Mouse (Mus musculus): ENCODE measurements at regions not wholly inside any gene's neighbourhood (a gene's known extent, or its start where the extent isn't known, plus 50 kb on each side); places are given as distances from the start of the nearest gene placed in this dataset.

GRCm38 (mm10) chr15:52982821-52983220, 901.9 kb upstream of the Gm7489 start:
- 78% methylated on average over 2 of the region's 2 CpGs for WGBS
- no peaks in the 10 kb centered on the region for H3K36me3 ChIP-seq
- no peaks in the 10 kb centered on the region for H3K4me1 ChIP-seq
- H3K27ac ChIP-seq, result no peak overlapping the region
- DNase-seq (ENCODE audit: low spot score), result no peak
- H3K4me3 ChIP-seq, result no peak overlapping the region
- no peaks in the 10 kb centered on the region for H3K27me3 ChIP-seq (ENCODE audit: insufficient read depth, poor library complexity, severe bottlenecking)
- H3K9me3 ChIP-seq, result no peaks in the 10 kb centered on the region

GRCm38 (mm10) chr15:52990580-52990979, 894.1 kb upstream of the Gm7489 start:
- Histone ChIP-seq H3K36me3 (no peaks in the 10 kb centered on the region), H3K27me3 (ENCODE audit: insufficient read depth, poor library complexity, severe bottlenecking) (no peaks in the 10 kb centered on the region), H3K4me3 (no peak overlapping the region), H3K27ac (no peak overlapping the region), H3K9me3 (no peaks in the 10 kb centered on the region), H3K4me1 (no peaks in the 10 kb centered on the region)
- DNase-seq (ENCODE audit: low spot score), result no peak

- Histone ChIP-seq H3K27me3 (ENCODE audit: insufficient read depth, poor library complexity, severe bottlenecking) (no peaks in the 10 kb centered on the region), H3K9me3 (no peaks in the 10 kb centered on the region), H3K27ac (no peak overlapping the region), H3K36me3 (no peaks in the 10 kb centered on the region), H3K4me1 (no peaks in the 10 kb centered on the region), H3K4me3 (no peak overlapping the region)
- WGBS, result 80% methylated on average over 1 of the region's 1 CpGs
- no peak for DNase-seq (ENCODE audit: low spot score)
These were observed 890.4 kb upstream of the Gm7489 start for GRCm38 (mm10) chr15:52994351-52994750.

GRCm38 (mm10) chr15:52999200-52999599, 885.5 kb upstream of the Gm7489 start:
- Histone ChIP-seq H3K27ac (no peak overlapping the region), H3K4me3 (no peak overlapping the region), H3K4me1 (no peaks in the 10 kb centered on the region), H3K9me3 (no peaks in the 10 kb centered on the region), H3K36me3 (no peaks in the 10 kb centered on the region), H3K27me3 (ENCODE audit: insufficient read depth, poor library complexity, severe bottlenecking) (no peaks in the 10 kb centered on the region)
- DNase-seq (ENCODE audit: low spot score), result no peak
- WGBS, result 84% methylated on average over 2 of the region's 2 CpGs

GRCm38 (mm10) chr15:52999776-53000175, 884.9 kb upstream of the Gm7489 start:
- Histone ChIP-seq H3K27me3 (ENCODE audit: insufficient read depth, poor library complexity, severe bottlenecking) (no peaks in the 10 kb centered on the region), H3K9me3 (no peaks in the 10 kb centered on the region), H3K36me3 (no peaks in the 10 kb centered on the region), H3K4me1 (no peaks in the 10 kb centered on the region), H3K27ac (no peak overlapping the region), H3K4me3 (no peak overlapping the region)
- DNase-seq (ENCODE audit: low spot score), result no peak
- WGBS, result 80% methylated on average over 2 of the region's 2 CpGs

- 80% methylated on average over 3 of the region's 3 CpGs for WGBS
- Histone ChIP-seq H3K27me3 (ENCODE audit: insufficient read depth, poor library complexity, severe bottlenecking) (no peaks in the 10 kb centered on the region), H3K9me3 (no peaks in the 10 kb centered on the region), H3K36me3 (no peaks in the 10 kb centered on the region), H3K4me3 (no peak overlapping the region), H3K27ac (no peak overlapping the region), H3K4me1 (no peaks in the 10 kb centered on the region)
- DNase-seq (ENCODE audit: low spot score), result no peak
These were observed 883.3 kb upstream of the Gm7489 start for GRCm38 (mm10) chr15:53001429-53001828.

GRCm38 (mm10) chr15:53001964-53002363, 882.7 kb upstream of the Gm7489 start:
- Histone ChIP-seq H3K27ac (no peak overlapping the region), H3K36me3 (no peaks in the 10 kb centered on the region), H3K4me1 (no peaks in the 10 kb centered on the region), H3K4me3 (no peak overlapping the region), H3K9me3 (no peaks in the 10 kb centered on the region), H3K27me3 (ENCODE audit: insufficient read depth, poor library complexity, severe bottlenecking) (no peaks in the 10 kb centered on the region)
- 89% methylated on average over 4 of the region's 4 CpGs for WGBS
- no peak for DNase-seq (ENCODE audit: low spot score)

- DNase-seq (ENCODE audit: low spot score), result no peak
- H3K27me3 ChIP-seq (ENCODE audit: insufficient read depth, poor library complexity, severe bottlenecking), result no peaks in the 10 kb centered on the region
- H3K9me3 ChIP-seq, result no peaks in the 10 kb centered on the region
- H3K4me3 ChIP-seq, result no peak overlapping the region
- H3K27ac ChIP-seq, result no peak overlapping the region
- H3K36me3 ChIP-seq, result no peaks in the 10 kb centered on the region
- H3K4me1 ChIP-seq, result no peaks in the 10 kb centered on the region
These were observed 880.6 kb upstream of the Gm7489 start for GRCm38 (mm10) chr15:53004078-53004477.

GRCm38 (mm10) chr15:53006844-53007243, 877.9 kb upstream of the Gm7489 start:
- Histone ChIP-seq H3K36me3 (no peaks in the 10 kb centered on the region), H3K4me3 (no peak overlapping the region), H3K27ac (no peak overlapping the region), H3K9me3 (no peaks in the 10 kb centered on the region), H3K4me1 (no peaks in the 10 kb centered on the region), H3K27me3 (ENCODE audit: insufficient read depth, poor library complexity, severe bottlenecking) (no peaks in the 10 kb centered on the region)
- 75% methylated on average over 1 of the region's 1 CpGs for WGBS
- no peak for DNase-seq (ENCODE audit: low spot score)

- WGBS, result 82% methylated on average over 3 of the region's 3 CpGs
- no peaks in the 10 kb centered on the region for H3K4me1 ChIP-seq
- no peak overlapping the region for H3K4me3 ChIP-seq
- no peak overlapping the region for H3K27ac ChIP-seq
- H3K36me3 ChIP-seq, result no peaks in the 10 kb centered on the region
- no peaks in the 10 kb centered on the region for H3K9me3 ChIP-seq
- no peak for DNase-seq (ENCODE audit: low spot score)
- no peaks in the 10 kb centered on the region for H3K27me3 ChIP-seq (ENCODE audit: insufficient read depth, poor library complexity, severe bottlenecking)
These were observed 875.4 kb upstream of the Gm7489 start for GRCm38 (mm10) chr15:53009337-53009736.

All from heart, embryonic 10.5 days (tissue).